Mouse (Mus musculus) small intestine, adult 2 months (tissue): ENCODE measurements around the gene Zfp324.

Experiments
- CTCF ChIP-seq: fragments of 200-500 bp; IDR thresholded peaks from 2 replicates; pipeline ENCODE4 v1.5.1; 2012; ENCODE audit warnings: low read depth, mild to moderate bottlenecking, control low read depth, inconsistent platforms, low read length, moderate library complexity, mixed read lengths; ENCODE audit not compliant: insufficient replicate concordance, insufficient read length; ENCODE audit errors: extremely low read depth
- POLR2A ChIP-seq: fragments of 200-500 bp; IDR thresholded peaks from 2 replicates; pipeline ENCODE4 v1.6.1; 2012; ENCODE audit warnings: low read depth, mild to moderate bottlenecking, control low read depth, inconsistent platforms, low read length, moderate library complexity

DNA sequence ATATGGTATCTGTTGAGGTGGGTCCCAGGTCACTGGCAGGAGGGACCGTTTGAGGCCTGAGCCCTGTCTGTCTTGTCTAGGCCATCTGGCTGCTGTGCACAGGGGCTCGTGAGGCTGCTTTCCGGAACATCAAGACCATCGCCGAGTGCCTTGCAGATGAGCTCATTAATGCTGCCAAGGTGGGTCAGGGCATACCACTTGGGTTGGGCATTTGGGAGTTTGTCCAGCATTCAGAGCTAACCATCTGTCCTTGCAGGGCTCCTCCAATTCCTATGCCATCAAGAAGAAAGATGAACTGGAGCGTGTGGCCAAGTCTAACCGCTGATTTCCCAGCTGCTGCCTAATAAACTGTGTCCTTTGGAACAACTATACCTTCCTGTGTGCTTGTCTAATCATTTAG lies 39.3 kb upstream of the Zfp324 start:
- TF ChIP-seq CTCF, result no peak
- no peak for TF ChIP-seq POLR2A
